Mouse (Mus musculus) lung, embryonic 14.5 days (tissue): ENCODE measurements around the gene Actr1b. TPM values are rescaled to one million over a fixed set of nuclear protein-coding genes. Genes with fewer than 3 reads are reported as not detected.

ENCODE experiments used
- ATAC-seq: fragments of 200-750 bp; cut with Nextera tagmentation; 2 replicates; pipeline ENCODE4 v1.8.0; 2017; ENCODE audit warnings: mild to moderate bottlenecking, moderate TSS enrichment, moderate library complexity; ENCODE audit not compliant: insufficient read depth
- DNase-seq: peaks from one replicate; pipeline ENCODE4 v3.0.0-alpha.2; 2015
- H3K27ac ChIP-seq: fragments of 300-500 bp; sonication (generic); 2 replicates; pipeline ENCODE4 v1.5.1; 2014; ENCODE audit warnings: low read depth, mild to moderate bottlenecking, moderate library complexity
- H3K27me3 ChIP-seq: fragments of 300-500 bp; sonication (generic); 2 replicates; pipeline ENCODE4 v1.6.1; 2014; ENCODE audit warnings: low read length, control low read depth; ENCODE audit not compliant: insufficient read depth
- H3K36me3 ChIP-seq: fragments of 300-500 bp; sonication (generic); 2 replicates; pipeline ENCODE4 v1.6.1; 2014; ENCODE audit warnings: control low read depth; ENCODE audit not compliant: insufficient read depth
- H3K4me1 ChIP-seq: fragments of 300-500 bp; sonication (generic); 2 replicates; pipeline ENCODE4 v1.6.1; 2014; ENCODE audit warnings: antibody characterized with exemption, control low read depth; ENCODE audit not compliant: insufficient read depth
- H3K4me2 ChIP-seq: fragments of 300-500 bp; sonication (generic); 2 replicates; pipeline ENCODE4 v1.6.1; 2014; ENCODE audit warnings: mild to moderate bottlenecking
- H3K4me3 ChIP-seq: fragments of 300-500 bp; sonication (generic); 2 replicates; pipeline ENCODE4 v1.5.1; 2014; ENCODE audit warnings: low read depth, low read length
- H3K9ac ChIP-seq: fragments of 300-500 bp; sonication (generic); 2 replicates; pipeline ENCODE4 v1.6.1; 2014
- H3K9me3 ChIP-seq: fragments of 300-500 bp; sonication (generic); 2 replicates; pipeline ENCODE4 v1.6.1; 2016; ENCODE audit warnings: low read depth, low read length, control low read depth
- CTCF ChIP-seq: IDR thresholded peaks from 2 replicates; pipeline ENCODE4 v1.5.1; 2016; ENCODE audit warnings: antibody characterized with exemption, low read depth
- WGBS: fragments of 180-500 bp; shearing (Covaris S2); extraction: QIAGEN DNeasy Blood & Tissue Kit; methylation state at CpG from one replicate; pipeline ENCODE4 v1.1.7; 2014; 5-methylcytosine and 5-hydroxymethylcytosine counted together
- microRNA-seq: library from miRNA; unstranded; fragments of <30 nt; microRNA quantifications from one replicate; pipeline ENCODE4, GENCODE M21; 2016; ENCODE audit warnings: borderline number of aligned reads
- polyA plus RNA-seq: library from polyadenylated mRNA; unstranded; fragments of >200 nt; fragmentation: Nextera tagmentation; extraction: Ambion mirVana; gene quantifications from 2 replicates; pipeline ENCODE4 v1.2.1, GENCODE M21; 2014

Actr1b gene
- polyA plus RNA-seq, 1 experiment from 2014 or later = 98.7 TPM

DNA sequence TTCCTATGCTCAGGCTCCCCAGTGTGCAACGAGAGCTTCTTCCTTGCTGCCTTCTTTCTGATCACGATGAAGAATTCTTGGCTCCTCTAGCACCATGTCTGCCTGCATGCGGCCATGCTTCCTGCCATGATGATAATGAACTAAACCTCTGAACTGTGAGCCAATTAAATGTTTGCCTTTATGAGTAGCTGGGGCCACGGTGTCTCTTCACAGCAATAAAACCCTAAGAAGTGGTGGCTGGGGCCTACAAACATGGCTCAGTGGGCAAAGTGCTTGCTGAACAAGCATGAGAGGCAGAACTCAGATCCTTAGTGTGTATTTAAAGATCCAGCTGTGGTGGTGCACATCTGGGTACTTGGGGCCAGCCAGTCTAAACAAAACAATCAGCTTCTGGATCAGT lies 48.3 kb downstream of the Actr1b start:
- Histone ChIP-seq H3K27ac (0 out of 2 replicates have a peak overlapping the region, but pooled peaks have one; percentile 27), H3K4me1 (0 out of 2 replicates have a peak, but pooled peaks cover 5% of the 10 kb centered on the region), H3K36me3 (no peaks in the 10 kb centered on the region), H3K9me3 (no peaks in the 10 kb centered on the region), H3K27me3 (no peaks in the 10 kb centered on the region), H3K9ac (no peak overlapping the region), H3K4me2 (no peak overlapping the region), H3K4me3 (no peak overlapping the region)
- DNase-seq (no peak), ATAC-seq (no peak)
- no peak for TF ChIP-seq CTCF
- 61% methylated on average over 4 of the region's 4 CpGs for WGBS

DNA sequence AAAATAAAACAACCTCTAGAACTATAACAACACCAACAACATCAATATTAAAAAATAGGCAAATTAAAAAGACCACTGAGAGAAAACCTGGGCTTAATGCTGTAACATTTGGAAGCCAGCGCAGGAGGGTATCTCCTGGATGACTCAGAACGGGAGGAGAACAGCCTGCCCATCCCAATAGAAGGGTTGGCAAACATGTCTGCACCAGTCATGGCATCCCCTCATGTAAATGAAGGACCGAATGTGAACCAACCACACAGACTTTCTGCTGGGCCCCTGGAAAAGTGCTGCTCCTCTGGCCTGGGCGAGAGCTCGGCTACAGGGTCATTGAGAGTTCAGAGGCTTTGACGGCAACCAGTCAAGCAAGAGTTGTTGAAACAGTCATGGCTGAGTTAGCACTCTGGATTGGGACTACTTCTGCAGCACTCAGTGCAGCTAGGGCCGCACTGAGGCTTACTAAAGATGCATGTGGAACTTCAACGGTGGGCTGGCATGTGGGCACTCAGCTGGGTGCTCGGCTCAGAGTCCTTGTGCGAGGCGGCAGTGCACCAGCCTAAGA lies 49.0 kb downstream of the Actr1b start:
- no peaks in the 10 kb centered on the region for H3K27me3 ChIP-seq
- no peak overlapping the region for H3K9ac ChIP-seq
- H3K36me3 ChIP-seq = no peaks in the 10 kb centered on the region
- WGBS = 57% methylated on average over 11 of the region's 11 CpGs
- DNase-seq = no peak
- no peak overlapping the region for H3K4me3 ChIP-seq
- TF ChIP-seq CTCF = no peak
- 0 out of 2 replicates have a peak, but pooled peaks cover 5% of the 10 kb centered on the region for H3K4me1 ChIP-seq
- peak; percentile 66 for ATAC-seq
- H3K4me2 ChIP-seq = no peak overlapping the region
- 0 out of 2 replicates have a peak overlapping the region, but pooled peaks have one; percentile 27 for H3K27ac ChIP-seq
- no peaks in the 10 kb centered on the region for H3K9me3 ChIP-seq

DNA sequence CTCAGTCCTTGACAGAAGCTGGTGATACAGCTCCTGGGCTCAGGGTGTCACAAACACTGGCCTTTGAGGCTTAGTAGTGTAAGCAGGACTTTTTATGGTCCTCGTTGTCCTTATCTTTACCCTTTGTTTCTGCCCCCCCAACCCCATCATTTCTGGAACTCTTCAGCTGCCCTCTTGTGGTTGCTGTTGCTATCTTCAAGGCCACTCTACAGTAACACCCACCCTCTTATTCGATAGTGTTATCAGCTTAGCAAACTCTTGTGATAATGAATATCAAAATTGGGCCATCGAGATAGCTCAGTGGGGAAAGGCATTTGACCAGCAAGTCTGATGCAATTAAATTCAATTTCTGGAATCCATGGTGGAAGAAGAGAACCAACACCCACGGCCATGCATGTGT lies 49.8 kb downstream of the Actr1b start:
- Histone ChIP-seq H3K36me3 (no peaks in the 10 kb centered on the region), H3K4me1 (0 out of 2 replicates have a peak, but pooled peaks cover 5% of the 10 kb centered on the region), H3K9ac (no peak overlapping the region), H3K4me2 (no peak overlapping the region), H3K27me3 (no peaks in the 10 kb centered on the region), H3K4me3 (no peak overlapping the region), H3K9me3 (no peaks in the 10 kb centered on the region), H3K27ac (no peak overlapping the region)
- 52% methylated on average over 4 of the region's 4 CpGs for WGBS
- ATAC-seq (no peak), DNase-seq (peak; percentile 27)
- TF ChIP-seq CTCF = peak; percentile 56

DNA sequence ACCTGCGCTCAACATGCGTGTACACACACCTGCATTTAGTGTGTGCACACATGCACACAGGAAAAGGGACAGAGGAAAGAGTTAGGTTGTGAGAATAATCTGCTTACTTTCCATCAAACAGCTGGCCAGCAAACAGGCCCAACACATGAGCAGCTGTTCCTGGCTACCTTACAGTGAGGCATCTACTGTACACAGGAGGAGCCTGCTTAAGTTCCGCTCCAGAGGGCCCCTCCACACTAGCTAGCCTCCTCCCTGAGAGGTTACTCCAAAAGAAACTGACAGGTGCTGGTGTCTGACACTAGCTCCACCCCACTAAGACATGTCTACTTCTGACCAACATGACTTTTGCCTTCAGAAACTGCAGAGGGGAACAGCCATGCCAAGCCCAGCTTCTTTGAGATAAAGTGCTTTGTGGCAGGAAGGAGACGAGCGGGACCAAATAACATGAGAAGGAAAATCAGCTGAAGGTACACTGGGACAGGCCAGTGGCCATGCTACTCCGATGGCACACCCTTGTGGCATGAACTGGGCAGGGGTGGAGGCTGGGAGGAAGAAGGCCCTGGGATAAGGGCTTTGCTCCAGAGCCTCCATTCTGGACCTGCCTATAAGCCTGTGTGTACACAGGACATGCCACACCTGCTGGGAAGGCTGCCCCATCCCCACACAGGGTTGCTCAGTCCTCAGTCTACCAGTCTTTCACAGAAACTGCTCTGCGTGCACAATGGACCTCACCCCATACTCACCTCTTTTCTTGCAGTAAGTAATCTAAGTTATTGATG lies 55.4 kb downstream of the Actr1b start:
- no peak overlapping the region for H3K27ac ChIP-seq
- no peak overlapping the region for H3K4me2 ChIP-seq
- H3K9ac ChIP-seq = no peak overlapping the region
- no peak overlapping the region for H3K4me3 ChIP-seq
- no peaks in the 10 kb centered on the region for H3K9me3 ChIP-seq
- no peaks in the 10 kb centered on the region for H3K27me3 ChIP-seq
- H3K36me3 ChIP-seq = no peaks in the 10 kb centered on the region
- no peak for TF ChIP-seq CTCF
- DNase-seq (no peak), ATAC-seq (no peak)
- WGBS = 68% methylated on average over 7 of the region's 7 CpGs
- H3K4me1 ChIP-seq = no peaks in the 10 kb centered on the region

DNA sequence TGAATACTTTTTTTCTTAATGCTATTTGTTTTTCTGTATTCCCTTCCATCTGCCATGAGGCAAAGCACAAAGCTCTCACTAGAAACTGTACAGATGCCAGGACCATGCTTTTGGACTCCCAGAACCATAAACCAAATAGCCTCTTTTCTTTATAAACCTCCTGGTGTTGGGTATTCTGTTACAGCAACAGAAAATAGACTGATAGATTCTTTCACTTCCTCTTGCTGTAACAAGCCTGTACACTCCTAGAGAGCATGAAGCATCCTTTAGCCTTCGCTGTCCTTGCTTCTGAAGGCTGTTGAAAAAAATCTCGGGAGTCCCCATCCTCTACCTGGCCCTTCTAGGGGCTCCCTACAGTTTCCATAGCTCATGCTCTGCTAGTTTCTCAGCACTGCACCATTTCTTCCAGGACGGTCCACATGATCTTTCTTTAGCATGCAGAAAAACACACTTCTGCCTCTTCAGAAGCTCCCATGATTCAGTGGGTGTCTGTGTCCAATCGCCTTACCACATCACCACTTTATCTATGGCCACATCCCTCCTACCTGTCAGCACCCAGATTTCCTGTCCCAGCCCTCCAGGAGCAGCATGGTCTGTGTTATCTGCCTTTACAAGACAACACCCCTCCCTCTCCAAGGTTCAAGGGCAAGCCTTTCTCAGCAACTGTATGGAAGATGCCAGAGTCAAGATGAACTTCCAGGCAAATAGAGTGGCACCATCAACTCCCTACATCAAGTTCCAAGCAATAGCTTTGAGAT lies 56.4 kb downstream of the Actr1b start:
- Histone ChIP-seq H3K4me2 (no peak overlapping the region), H3K27ac (no peak overlapping the region), H3K9ac (no peak overlapping the region), H3K36me3 (no peaks in the 10 kb centered on the region), H3K4me3 (no peak overlapping the region), H3K4me1 (no peaks in the 10 kb centered on the region), H3K27me3 (no peaks in the 10 kb centered on the region), H3K9me3 (no peaks in the 10 kb centered on the region)
- ATAC-seq = no peak
- DNase-seq = no peak
- TF ChIP-seq CTCF = no peak
- 63% methylated on average over 4 of the region's 4 CpGs for WGBS

DNA sequence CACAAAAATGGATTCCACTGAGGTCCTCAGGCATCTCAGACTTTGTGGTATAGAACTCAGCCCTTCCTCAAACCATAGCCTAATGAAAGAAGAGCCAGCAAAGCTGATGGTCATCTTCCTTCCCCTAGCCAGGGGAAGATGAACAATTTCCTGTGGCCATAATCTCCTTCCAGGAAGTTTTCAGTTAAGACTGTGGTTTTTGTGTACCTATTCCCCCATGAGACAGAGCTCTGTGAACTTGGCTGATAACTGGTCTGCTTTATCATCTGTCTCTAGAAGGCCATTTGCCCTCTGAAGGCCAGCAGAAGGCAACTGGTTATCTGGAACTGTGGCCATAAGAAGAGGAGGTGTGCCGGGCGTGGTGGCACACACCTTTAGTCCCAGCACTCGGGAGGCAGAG lies 58.0 kb downstream of the Actr1b start:
- Histone ChIP-seq H3K9me3 (no peaks in the 10 kb centered on the region), H3K9ac (no peak overlapping the region), H3K27ac (no peak overlapping the region), H3K4me3 (no peak overlapping the region), H3K27me3 (no peaks in the 10 kb centered on the region), H3K4me2 (no peak overlapping the region), H3K36me3 (no peaks in the 10 kb centered on the region), H3K4me1 (no peaks in the 10 kb centered on the region)
- ATAC-seq = no peak
- 87% methylated on average over 3 of the region's 3 CpGs for WGBS
- DNase-seq = no peak
- TF ChIP-seq CTCF = no peak

DNA sequence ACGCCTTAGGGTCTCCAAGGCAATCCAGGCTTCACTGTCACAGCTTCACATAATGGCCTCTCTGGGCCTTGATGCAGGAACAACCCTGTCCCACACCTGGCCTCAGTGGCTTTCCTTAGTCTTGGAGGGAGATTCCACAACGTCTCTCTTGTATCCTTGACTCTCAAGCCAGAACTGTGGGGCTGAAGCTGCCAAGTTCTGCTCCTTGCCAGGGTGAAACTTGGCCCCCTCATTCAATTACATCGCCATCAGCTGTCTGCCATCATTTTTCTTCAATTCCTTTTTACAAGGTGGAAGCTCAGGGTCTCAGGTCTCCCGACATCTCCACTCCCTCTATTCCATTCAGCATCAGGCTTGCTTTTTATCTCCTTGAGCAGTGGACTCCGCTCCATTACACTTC lies 59.2 kb downstream of the Actr1b start:
- Histone ChIP-seq H3K4me1 (no peaks in the 10 kb centered on the region), H3K4me3 (no peak overlapping the region), H3K27me3 (no peaks in the 10 kb centered on the region), H3K27ac (no peak overlapping the region), H3K36me3 (no peaks in the 10 kb centered on the region), H3K9ac (no peak overlapping the region), H3K9me3 (no peaks in the 10 kb centered on the region), H3K4me2 (no peak overlapping the region)
- no peak for TF ChIP-seq CTCF
- no peak for ATAC-seq
- DNase-seq = no peak
- WGBS = 85% methylated on average over 5 of the region's 5 CpGs

Small RNA genes within 50 kb of the gene (microRNA-seq; reads per million reads assigned to microRNA genes)
- not detected for gene Gm24133

Other genes starting within 250 kb of the Actr1b start
- gene Cnnm4, start 242.8 kb downstream of the Actr1b start, polyA plus RNA-seq = 10.9 and 11.0 TPM in 2 replicates
- gene Cnnm3, start 202.6 kb downstream of the Actr1b start, polyA plus RNA-seq = 5.4 and 5.9 TPM in 2 replicates
- 11.6 and 11.7 TPM in 2 replicates for gene Ankrd23, start 177.5 kb downstream of the Actr1b start, polyA plus RNA-seq
- gene Gm42417, start 175.0 kb downstream of the Actr1b start, polyA plus RNA-seq = not detected in 2 replicates
- gene Ankrd39, start 167.0 kb downstream of the Actr1b start, polyA plus RNA-seq = 18.9 and 19.9 TPM in 2 replicates
- 2.2 and 2.7 TPM in 2 replicates for gene Sema4c, start 156.1 kb downstream of the Actr1b start, polyA plus RNA-seq
- 1.9 and 3.6 TPM in 2 replicates for gene Fam178b, start 31.2 kb downstream of the Actr1b start, polyA plus RNA-seq
- 518 and 549 TPM in 2 replicates for gene Cox5b, start 23.0 kb downstream of the Actr1b start, polyA plus RNA-seq
- not detected in 2 replicates for gene 4933424G06Rik, start 4.3 kb downstream of the Actr1b start, polyA plus RNA-seq
- gene Zap70, start 47.4 kb upstream of the Actr1b start, polyA plus RNA-seq = 0.43 and 0.45 TPM in 2 replicates
- 18.4 TPM in 2 replicates for gene Tmem131, start 229.2 kb upstream of the Actr1b start, polyA plus RNA-seq